In genomic region chr12:13067295-13067694, GRCm38 (mm10) we compare ENCODE assay signal across 26 mouse cellular contexts.
DNase-seq lines count a peak whose midpoint lies in the region; ATAC-seq and TF ChIP-seq lines count a peak whose summit lies in the region.
"Had no signal": no experiment of that assay in that cellular context is flagged by ENCODE, and none has a peak within 500 bp of the region (broad histone marks: within the 10 kb centered on the region; RNA-seq: fewer than 3 reads in every experiment).

No protein-coding gene starts in this region.

- no peak overlapping the region for H3K4me2 ChIP-seq in forebrain, embryonic 13.5 days
- no peak overlapping the region for H3K4me2 ChIP-seq in forebrain, embryonic 15.5 days (replicated peaks)
- H3K4me2 ChIP-seq in kidney, embryonic 15.5 days: no peak overlapping the region
- H3K4me2 ChIP-seq in lung, embryonic 16.5 days (ENCODE audit: low read depth, low read length): no peak overlapping the region
- no peak overlapping the region for H3K4me2 ChIP-seq in intestine, postnatal 0 days (replicated peaks; ENCODE audit: low read depth)
- H3K4me2 ChIP-seq: heart, embryonic 11.5 days; hindbrain, embryonic 12.5 days; intestine, embryonic 15.5 days; limb, embryonic 12.5 days; liver, embryonic 15.5 days; midbrain, embryonic 15.5 days had no signal

- no peak overlapping the region for H3K4me3 ChIP-seq in forebrain, embryonic 13.5 days
- H3K4me3 ChIP-seq in forebrain, embryonic 15.5 days: no peak overlapping the region
- no peak overlapping the region for H3K4me3 ChIP-seq in kidney, embryonic 15.5 days (replicated peaks)
- no peak overlapping the region for H3K4me3 ChIP-seq in lung, embryonic 16.5 days (ENCODE audit: low read length)
- no peak overlapping the region for H3K4me3 ChIP-seq in intestine, postnatal 0 days (ENCODE audit: low read depth, low read length)
- H3K4me3 ChIP-seq: erythroblast, embryonic 14.5 days; hindbrain, embryonic 12.5 days; intestine, embryonic 15.5 days; limb, embryonic 12.5 days; liver, embryonic 15.5 days; midbrain, embryonic 10.5 days; midbrain, embryonic 15.5 days had no signal

- 50% methylated on average over 5 of the region's 5 CpGs for WGBS in forebrain, embryonic 13.5 days
- WGBS in forebrain, embryonic 15.5 days: 32% methylated on average over 5 of the region's 5 CpGs
- WGBS in kidney, embryonic 15.5 days: 65% methylated on average over 5 of the region's 5 CpGs
- 39% methylated on average over 5 of the region's 5 CpGs for WGBS in lung, embryonic 16.5 days
- WGBS in intestine, postnatal 0 days: 82% methylated on average over 5 of the region's 5 CpGs

- no peaks in the 10 kb centered on the region for H3K36me3 ChIP-seq in forebrain, embryonic 13.5 days (ENCODE audit: poor library complexity, severe bottlenecking)
- H3K36me3 ChIP-seq in forebrain, embryonic 15.5 days: no peaks in the 10 kb centered on the region
- no peaks in the 10 kb centered on the region for H3K36me3 ChIP-seq in kidney, embryonic 15.5 days
- no peaks in the 10 kb centered on the region for H3K36me3 ChIP-seq in lung, embryonic 16.5 days (ENCODE audit: control insufficient read depth, insufficient read depth, low read length)
- no peaks in the 10 kb centered on the region for H3K36me3 ChIP-seq in intestine, postnatal 0 days (ENCODE audit: control insufficient read depth, insufficient read depth)
- H3K36me3 ChIP-seq: hindbrain, embryonic 12.5 days; intestine, embryonic 15.5 days; limb, embryonic 12.5 days; liver, embryonic 15.5 days; midbrain, embryonic 10.5 days; midbrain, embryonic 15.5 days had no signal

- H3K9me3 ChIP-seq in forebrain, embryonic 13.5 days (replicated peaks): no peaks in the 10 kb centered on the region
- no peaks in the 10 kb centered on the region for H3K9me3 ChIP-seq in forebrain, embryonic 15.5 days
- H3K9me3 ChIP-seq in kidney, embryonic 15.5 days (replicated peaks): no peaks in the 10 kb centered on the region
- 0 out of 2 replicates have a peak, but pooled peaks cover 3% of the 10 kb centered on the region for H3K9me3 ChIP-seq in lung, embryonic 16.5 days (ENCODE audit: control insufficient read depth, low read length)
- H3K9me3 ChIP-seq in intestine, postnatal 0 days (ENCODE audit: control insufficient read depth): no peaks in the 10 kb centered on the region
- H3K9me3 ChIP-seq: hindbrain, embryonic 12.5 days; intestine, embryonic 15.5 days; liver, embryonic 15.5 days; midbrain, embryonic 15.5 days had no signal

- H3K4me1 ChIP-seq in forebrain, embryonic 13.5 days: peaks cover 14% of the 10 kb centered on the region
- peaks cover 9% of the 10 kb centered on the region for H3K4me1 ChIP-seq in forebrain, embryonic 15.5 days
- peaks cover 13% of the 10 kb centered on the region for H3K4me1 ChIP-seq in kidney, embryonic 15.5 days
- 0 out of 2 replicates have a peak, but pooled peaks cover 4% of the 10 kb centered on the region for H3K4me1 ChIP-seq in lung, embryonic 16.5 days (replicated peaks; ENCODE audit: control insufficient read depth, insufficient read depth, low read length)
- no peaks in the 10 kb centered on the region for H3K4me1 ChIP-seq in intestine, postnatal 0 days (replicated peaks; ENCODE audit: control insufficient read depth, insufficient read depth, low read length)
- H3K4me1 ChIP-seq: intestine, embryonic 15.5 days; liver, embryonic 15.5 days had no signal

- H3K27me3 ChIP-seq in forebrain, embryonic 13.5 days: no peaks in the 10 kb centered on the region
- no peaks in the 10 kb centered on the region for H3K27me3 ChIP-seq in forebrain, embryonic 15.5 days
- no peaks in the 10 kb centered on the region for H3K27me3 ChIP-seq in kidney, embryonic 15.5 days
- no peaks in the 10 kb centered on the region for H3K27me3 ChIP-seq in lung, embryonic 16.5 days (ENCODE audit: control insufficient read depth, insufficient read depth, low read depth, low read length)
- H3K27me3 ChIP-seq in intestine, postnatal 0 days (replicated peaks; ENCODE audit: control insufficient read depth, insufficient read depth, low read length): no peaks in the 10 kb centered on the region
- H3K27me3 ChIP-seq: CH12.LX; hindbrain, embryonic 12.5 days; intestine, embryonic 15.5 days; limb, embryonic 12.5 days; liver, embryonic 15.5 days; midbrain, embryonic 15.5 days; Patski had no signal

- DNase-seq in kidney, postnatal 10 days: no peak
- DNase-seq in lung, postnatal 10 days: no peak
- no peak for DNase-seq in heart, adult 8-10 months (ENCODE audit: low spot score)
- DNase-seq: adrenal gland, postnatal 36 days; cerebellum, adult 2 months; cerebellum, postnatal 14 days; gastrocnemius, postnatal 25 days; heart, postnatal 36 days; thymus, adult 2 months; thymus, postnatal 36 days had no signal

- no peak overlapping the region for H3K27ac ChIP-seq in forebrain, embryonic 13.5 days
- no peak overlapping the region for H3K27ac ChIP-seq in forebrain, embryonic 15.5 days (replicated peaks)
- H3K27ac ChIP-seq in kidney, embryonic 15.5 days: peak overlapping the region; percentile 75
- no peak overlapping the region for H3K27ac ChIP-seq in lung, embryonic 16.5 days (ENCODE audit: low read length)
- no peak overlapping the region for H3K27ac ChIP-seq in intestine, postnatal 0 days (ENCODE audit: low read depth, low read length)
- H3K27ac ChIP-seq: hindbrain, postnatal 0 days; intestine, embryonic 15.5 days; liver, embryonic 15.5 days; midbrain, embryonic 10.5 days; midbrain, embryonic 15.5 days had no signal

- no peak for TF ChIP-seq CTCF in intestine, postnatal 0 days (IDR thresholded peaks at IDR 0.05; ENCODE audit: low read depth)

- H3K9ac ChIP-seq in forebrain, embryonic 13.5 days: no peak overlapping the region
- H3K9ac ChIP-seq in forebrain, embryonic 15.5 days (replicated peaks): no peak overlapping the region
- no peak overlapping the region for H3K9ac ChIP-seq in kidney, embryonic 15.5 days
- no peak overlapping the region for H3K9ac ChIP-seq in lung, embryonic 16.5 days (ENCODE audit: low read length)
- no peak overlapping the region for H3K9ac ChIP-seq in intestine, postnatal 0 days (ENCODE audit: low read depth, low read length)
- H3K9ac ChIP-seq: hindbrain, embryonic 12.5 days; intestine, embryonic 15.5 days; limb, embryonic 12.5 days; liver, embryonic 15.5 days; midbrain, embryonic 15.5 days had no signal

- ATAC-seq in forebrain, embryonic 13.5 days: peak; percentile 19; the same call in 1 of the 2 replicates
- ATAC-seq in forebrain, embryonic 15.5 days (replicated peaks): no peak; the same call in 1 of the 2 replicates
- ATAC-seq in kidney, embryonic 15.5 days (replicated peaks; ENCODE audit: low FRiP score): no peak
- ATAC-seq in lung, embryonic 16.5 days (ENCODE audit: low read depth): peak; percentile 62
- ATAC-seq in intestine, postnatal 0 days: no peak
- ATAC-seq: hindbrain, postnatal 0 days; intestine, embryonic 15.5 days; midbrain, embryonic 15.5 days; Patski had no signal

Comparison
In these comparisons a context has a peak if more than half of its experiments do, and no peak if none do; other contexts are left out.
1. ATAC-seq: peak in forebrain, embryonic 13.5 days (single experiment) and lung, embryonic 16.5 days (single experiment); none in forebrain, embryonic 15.5 days (single experiment), kidney, embryonic 15.5 days (single experiment) and intestine, postnatal 0 days (single experiment).